ENCODE assay signal across 8 mouse cellular contexts in the genomic region with DNA sequence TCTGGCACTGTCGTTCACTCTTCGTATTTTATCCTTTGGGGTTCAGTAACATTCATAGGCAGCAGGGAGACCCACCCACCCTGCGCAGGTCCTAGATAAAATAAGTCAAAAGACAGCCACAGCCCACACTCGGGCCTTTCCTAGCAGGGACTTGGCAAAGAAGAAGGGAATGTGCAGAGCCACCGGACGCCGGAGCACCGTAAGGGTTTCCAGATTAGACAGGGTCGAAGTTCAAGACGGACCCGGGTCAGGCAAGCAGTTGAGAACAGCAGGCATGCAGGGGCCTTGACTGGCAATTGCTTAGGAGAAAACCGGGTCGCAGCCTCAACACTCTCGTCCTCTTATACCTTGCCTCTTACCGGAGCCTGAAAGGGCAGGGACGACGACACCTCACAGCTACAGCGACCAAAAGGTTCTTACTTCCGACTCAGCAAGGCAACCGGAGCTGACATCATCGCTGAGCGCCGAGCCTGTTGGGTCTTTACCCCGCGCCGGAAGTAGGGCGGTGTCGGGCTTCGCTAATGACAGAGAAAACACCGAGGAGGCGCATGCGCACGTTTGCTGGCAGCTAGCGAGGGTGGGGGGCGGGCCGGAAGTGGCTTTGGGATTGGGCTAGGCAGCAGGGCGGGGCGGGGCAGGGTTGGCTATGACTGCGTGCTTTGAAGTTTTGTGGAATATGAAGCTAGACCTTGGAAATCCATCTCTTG. TPM values are rescaled to one million over a fixed set of nuclear protein-coding genes. Genes with fewer than 3 reads are reported as not detected.
A peak's percentile ranks its signal among the peaks of the same experiment; 100 is the strongest.
DNase-seq lines count a peak whose midpoint lies in the region; ATAC-seq and TF ChIP-seq lines count a peak whose summit lies in the region.

Gene Ube4a, minus strand, starts transcription at position 475 of the 707 bp plus-strand sequence.

- dilution Hi-C loops in CH12.LX (cut with MboI; ENCODE audit: extremely low pct_ligation_motif_present, extremely low pct_unique_long_range_greater_than_20kb, low sequenced_read_pairs) = no loop called here

- DNase-seq in CH12.LX (ENCODE audit: extremely low read depth) = peak; percentile 99
- peak; percentile 99 for DNase-seq in c-Kit-positive CD71-positive TER-119-negative erythroid progenitor cells, embryonic 14.5 days (ENCODE audit: low read depth)
- peak; percentile 100 for DNase-seq in forebrain, embryonic 11.5 days (ENCODE audit: low spot score)
- peak; percentile 99 for DNase-seq in kidney, postnatal 36 days
- peak; percentile 99 for DNase-seq in telencephalon, adult 2 months (ENCODE audit: low read depth, low spot score)

- under 1% methylated on average over 39 of the region's 39 CpGs for WGBS in forebrain, embryonic 11.5 days
- under 1% methylated on average over 39 of the region's 39 CpGs for whole genome bisulfite sequencing in heart, embryonic 16.5 days
- WGBS in liver, embryonic 15.5 days (ENCODE audit: insufficient replicate concordance) = under 1% methylated on average over 39 of the region's 39 CpGs
- WGBS in neural tube, embryonic 12.5 days = under 1% methylated on average over 39 of the region's 39 CpGs

- peak within 1 kb of the TSS; percentile 84 to 99 (median 97) for H3K4me3 ChIP-seq in CH12.LX (replicated peaks in 1 of 3; ENCODE audit: low read depth in 2 of 3, low read length in 2 of 3, poor library complexity in 1 of 3)
- peak within 1 kb of the TSS; percentile 86 for H3K4me3 ChIP-seq in forebrain, embryonic 11.5 days (ENCODE audit: low read depth, low read length)
- H3K4me3 ChIP-seq in heart, embryonic 16.5 days (ENCODE audit: low read length) = peak within 1 kb of the TSS; percentile 97
- H3K4me3 ChIP-seq in liver, embryonic 15.5 days (replicated peaks) = peak within 1 kb of the TSS; percentile 83
- H3K4me3 ChIP-seq in neural tube, embryonic 12.5 days = peak within 1 kb of the TSS; percentile 76

- peak within 1 kb of the TSS; percentile 87 for H3K9ac ChIP-seq in CH12.LX (ENCODE audit: insufficient read depth, low read depth)
- H3K9ac ChIP-seq in forebrain, embryonic 11.5 days (ENCODE audit: low read length) = peak within 1 kb of the TSS; percentile 69
- peak within 1 kb of the TSS; percentile 89 for H3K9ac ChIP-seq in heart, embryonic 16.5 days (ENCODE audit: low read length)
- H3K9ac ChIP-seq in liver, embryonic 15.5 days = peak within 1 kb of the TSS; percentile 75
- H3K9ac ChIP-seq in neural tube, embryonic 12.5 days = peak within 1 kb of the TSS; percentile 72

- no peak for TF ChIP-seq CTCF in CH12.LX (conservative IDR thresholded peaks at IDR 0.05 in 1 of 2, IDR thresholded peaks at IDR 0.05 in 1 of 2; ENCODE audit: low read depth in 2 of 2, low read length in 2 of 2)

- peak within 1 kb of the TSS; percentile 47 for H3K27ac ChIP-seq in CH12.LX (ENCODE audit: insufficient read depth, low read depth)
- H3K27ac ChIP-seq in forebrain, embryonic 11.5 days (ENCODE audit: low read depth, low read length) = no peak within 1 kb of the TSS
- H3K27ac ChIP-seq in heart, embryonic 16.5 days (ENCODE audit: low read length) = peak within 1 kb of the TSS; percentile 56
- H3K27ac ChIP-seq in liver, embryonic 15.5 days (replicated peaks) = peak within 1 kb of the TSS; percentile 83
- H3K27ac ChIP-seq in neural tube, embryonic 12.5 days = no peak within 1 kb of the TSS

- peak within 1 kb of the TSS; percentile 88 for H3K4me2 ChIP-seq in CH12.LX (ENCODE audit: insufficient read depth, low read depth, poor library complexity, severe bottlenecking)
- H3K4me2 ChIP-seq in forebrain, embryonic 11.5 days (ENCODE audit: low read depth, low read length, severe bottlenecking) = peak within 1 kb of the TSS; percentile 87
- peak within 1 kb of the TSS; percentile 98 for H3K4me2 ChIP-seq in heart, embryonic 16.5 days (ENCODE audit: low read depth, low read length)
- H3K4me2 ChIP-seq in liver, embryonic 15.5 days = peak within 1 kb of the TSS; percentile 86
- peak within 1 kb of the TSS; percentile 70 for H3K4me2 ChIP-seq in neural tube, embryonic 12.5 days (replicated peaks)

- TF ChIP-seq EP300 in CH12.LX (IDR thresholded peaks at IDR 0.05; ENCODE audit: low read length) = no peak

- TF ChIP-seq RAD21 in CH12.LX (IDR thresholded peaks at IDR 0.05; ENCODE audit: low read depth, low read length) = no peak

- ATAC-seq in forebrain, embryonic 11.5 days (replicated peaks; ENCODE audit: low FRiP score) = peak; percentile 95
- ATAC-seq in heart, embryonic 16.5 days (replicated peaks; ENCODE audit: extremely low read depth, insufficient read depth, low FRiP score) = peak; percentile 96
- peak; percentile 95 for ATAC-seq in liver, embryonic 15.5 days (ENCODE audit: insufficient read depth)
- ATAC-seq in neural tube, embryonic 12.5 days (ENCODE audit: low FRiP score, low read depth) = peak; percentile 97

- peak; percentile 93 for TF ChIP-seq POLR2A in CH12.LX (IDR thresholded peaks at IDR 0.05; ENCODE audit: low read depth, low read length)

- in situ Hi-C loops in CH12.LX (cut with MboI; ENCODE audit: low pct_ligation_motif_present, low pct_unique_long_range_greater_than_20kb, low sequenced_read_pairs) = no loop called here

- H3K27me3 ChIP-seq in CH12.LX (replicated peaks) = no peaks in the 10 kb centered on the region
- H3K27me3 ChIP-seq in forebrain, embryonic 11.5 days (ENCODE audit: control insufficient read depth, insufficient read depth, low read length) = no peaks in the 10 kb centered on the region
- no peaks in the 10 kb centered on the region for H3K27me3 ChIP-seq in heart, embryonic 16.5 days (ENCODE audit: control insufficient read depth, insufficient read depth, low read length)
- peaks cover 6% of the 10 kb centered on the region for H3K27me3 ChIP-seq in liver, embryonic 15.5 days
- H3K27me3 ChIP-seq in neural tube, embryonic 12.5 days (replicated peaks) = 0 out of 2 replicates have a peak, but pooled peaks cover under 1% of the 10 kb centered on the region

- peaks cover 14 to 32% of the 10 kb centered on the region in 2 experiments for H3K36me3 ChIP-seq in CH12.LX (replicated peaks in 1 of 2; ENCODE audit: control insufficient read depth in 1 of 2, insufficient read depth in 1 of 2, low read length in 1 of 2)
- H3K36me3 ChIP-seq in forebrain, embryonic 11.5 days (ENCODE audit: control insufficient read depth, insufficient read depth, low read length) = no peaks in the 10 kb centered on the region
- H3K36me3 ChIP-seq in heart, embryonic 16.5 days (ENCODE audit: control insufficient read depth, insufficient read depth) = no peaks in the 10 kb centered on the region; the same call in 1 of the 2 replicates
- H3K36me3 ChIP-seq in liver, embryonic 15.5 days (replicated peaks) = peaks cover 26% of the 10 kb centered on the region
- peaks cover 16% of the 10 kb centered on the region for H3K36me3 ChIP-seq in neural tube, embryonic 12.5 days

- H3K9me3 ChIP-seq in CH12.LX (replicated peaks; ENCODE audit: low read length) = no peaks in the 10 kb centered on the region
- H3K9me3 ChIP-seq in forebrain, embryonic 11.5 days (ENCODE audit: control insufficient read depth, low read length) = no peaks in the 10 kb centered on the region
- no peaks in the 10 kb centered on the region for H3K9me3 ChIP-seq in heart, embryonic 16.5 days (replicated peaks; ENCODE audit: control insufficient read depth, low read length)
- H3K9me3 ChIP-seq in liver, embryonic 15.5 days (replicated peaks) = no peaks in the 10 kb centered on the region
- H3K9me3 ChIP-seq in neural tube, embryonic 12.5 days = no peaks in the 10 kb centered on the region

- H3K4me1 ChIP-seq in CH12.LX (ENCODE audit: control insufficient read depth in 1 of 2, insufficient read depth in 2 of 2) = peaks cover 2 to 26% of the 10 kb centered on the region in 2 experiments; a peak in 3 of 4 replicates
- peaks cover 8% of the 10 kb centered on the region; the same call in 1 of the 2 replicates for H3K4me1 ChIP-seq in forebrain, embryonic 11.5 days (replicated peaks; ENCODE audit: control insufficient read depth, insufficient read depth, low read length)
- peaks cover 12% of the 10 kb centered on the region for H3K4me1 ChIP-seq in heart, embryonic 16.5 days (ENCODE audit: control insufficient read depth, insufficient read depth, low read length)
- H3K4me1 ChIP-seq in liver, embryonic 15.5 days (replicated peaks) = peaks cover 27% of the 10 kb centered on the region
- H3K4me1 ChIP-seq in neural tube, embryonic 12.5 days = peaks cover 14% of the 10 kb centered on the region

- H3K79me2 ChIP-seq in CH12.LX (replicated peaks; ENCODE audit: control insufficient read depth, extremely low read depth, insufficient read depth, poor library complexity, severe bottlenecking) = peaks cover 35% of the 10 kb centered on the region

TF ChIP-seq in CH12.LX, 34 proteins besides CTCF, POLR2A, EP300 and RAD21 (continues in another document):
- TF ChIP-seq USF1 (IDR thresholded peaks at IDR 0.05; ENCODE audit: low read depth, low read length) (no peak), NELFE (IDR thresholded peaks at IDR 0.05; ENCODE audit: low read depth, low read length) (peak; percentile 85), BHLHE40 (IDR thresholded peaks at IDR 0.05; ENCODE audit: low read depth, low read length) (no peak), MAZ (IDR thresholded peaks at IDR 0.05; ENCODE audit: low read depth, low read length) (peak; percentile 17; the same call in 1 of the 2 replicates), TCF12 (IDR thresholded peaks at IDR 0.05; ENCODE audit: low read depth, low read length) (peak; percentile 89), POLR2AphosphoS2 (IDR thresholded peaks at IDR 0.05; ENCODE audit: low read depth, low read length) (peak; percentile 80; the same call in 1 of the 2 replicates), ZKSCAN1 (IDR thresholded peaks at IDR 0.05; ENCODE audit: borderline replicate concordance, low read depth, low read length) (no peak), ELF1 (IDR thresholded peaks at IDR 0.05; ENCODE audit: low read depth, low read length) (peak; percentile 100), SIN3A (IDR thresholded peaks at IDR 0.05; ENCODE audit: low read length) (peak; percentile 99), RCOR1 (conservative IDR thresholded peaks at IDR 0.05; ENCODE audit: low read depth, low read length) (0 out of 2 replicates have a peak, but pooled peaks have one; percentile 41), JUN (IDR thresholded peaks at IDR 0.05; ENCODE audit: insufficient read depth, low read depth, low read length) (no peak), CHD1 (IDR thresholded peaks at IDR 0.05; ENCODE audit: low read depth, low read length) (no peak), PAX5 (IDR thresholded peaks at IDR 0.05; ENCODE audit: low read length) (no peak), MYC (IDR thresholded peaks at IDR 0.05; ENCODE audit: low read depth, low read length) (no peak), ZNF384 (IDR thresholded peaks at IDR 0.05; ENCODE audit: low read depth, low read length) (no peak)

RNA-seq across cellular contexts. Expression of gene Ube4a, which starts in this region (rescaled TPM):
- total RNA-seq in CH12.LX (2012; rRNA removed) (18.2 and 20.7 TPM in 2 replicates), CH12.LX (2014; rRNA removed) (13.3 and 14.6 TPM in 2 replicates)
- polyA plus RNA-seq in CH12.LX (2012; ENCODE audit: insufficient read length, low read depth) = 25.4 and 28.3 TPM in 2 replicates
- polyA plus RNA-seq in forebrain, embryonic 11.5 days (2014; fragmentation: Nextera tagmentation; extraction: Ambion mirVana) = 32.0 and 32.6 TPM in 2 replicates
- 16.8 and 17.7 TPM in 2 replicates for polyA plus RNA-seq in heart, embryonic 16.5 days (2015; fragmentation: Nextera tagmentation; extraction: Ambion mirVana)
- 10.3 and 10.9 TPM in 2 replicates for polyA plus RNA-seq in liver, embryonic 15.5 days (2015; fragmentation: Nextera tagmentation; extraction: Ambion mirVana)
- 34.0 and 34.3 TPM in 2 replicates for polyA plus RNA-seq in neural tube, embryonic 12.5 days (2016; fragmentation: Nextera tagmentation; extraction: Ambion mirVana)

Comparison
In these comparisons a context has a peak if more than half of its experiments do, and no peak if none do; other contexts are left out.
1. H3K27ac ChIP-seq: peak in CH12.LX (single experiment), heart, embryonic 16.5 days (single experiment) and liver, embryonic 15.5 days (single experiment); none in forebrain, embryonic 11.5 days (single experiment) and neural tube, embryonic 12.5 days (single experiment).
2. Peak in every context shown above with its lines, with median percentiles within 50 percentile points of each other: DNase-seq, H3K4me2 ChIP-seq, H3K4me3 ChIP-seq, H3K9ac ChIP-seq and ATAC-seq.